In genomic region chr10:121315321-121316283, GRCm38 (mm10) we compare ENCODE assay signal across 9 mouse cellular contexts. TPM values are rescaled to one million over a fixed set of nuclear protein-coding genes. Genes with fewer than 3 reads are reported as not detected.
DNase-seq lines count a peak whose midpoint lies in the region; ATAC-seq and TF ChIP-seq lines count a peak whose summit lies in the region.
"Had no signal": no experiment of that assay in that cellular context is flagged by ENCODE, and none has a peak within 500 bp of the region (broad histone marks: within the 10 kb centered on the region; RNA-seq: fewer than 3 reads in every experiment).

No protein-coding gene starts in this region.

- H3K27me3 ChIP-seq in forebrain, embryonic 15.5 days, result peaks cover 5% of the 10 kb centered on the region; the same call in 1 of the 2 replicates
- peaks cover 8% of the 10 kb centered on the region for H3K27me3 ChIP-seq in intestine, embryonic 15.5 days (replicated peaks)
- 0 out of 2 replicates have a peak, but pooled peaks cover 6% of the 10 kb centered on the region for H3K27me3 ChIP-seq in neural tube, embryonic 12.5 days (replicated peaks)

- peak overlapping the region; percentile 17; the same call in 1 of the 2 replicates for H3K4me2 ChIP-seq in forebrain, embryonic 15.5 days (replicated peaks)
- H3K4me2 ChIP-seq in intestine, embryonic 15.5 days (replicated peaks), result peak overlapping the region; percentile 38
- peak overlapping the region; percentile 40 for H3K4me2 ChIP-seq in neural tube, embryonic 12.5 days (replicated peaks)

- 0 out of 2 replicates have a peak, but pooled peaks cover 8% of the 10 kb centered on the region for H3K4me1 ChIP-seq in forebrain, embryonic 15.5 days
- H3K4me1 ChIP-seq in intestine, embryonic 15.5 days (replicated peaks), result peaks cover under 1% of the 10 kb centered on the region; the same call in 1 of the 2 replicates
- H3K4me1 ChIP-seq in neural tube, embryonic 12.5 days, result peaks cover 9% of the 10 kb centered on the region; the same call in 1 of the 2 replicates

- H3K36me3 ChIP-seq in forebrain, embryonic 15.5 days, result no peaks in the 10 kb centered on the region
- no peaks in the 10 kb centered on the region for H3K36me3 ChIP-seq in intestine, embryonic 15.5 days
- H3K36me3 ChIP-seq in neural tube, embryonic 12.5 days, result no peaks in the 10 kb centered on the region
- H3K36me3 ChIP-seq: G1E had no signal

- DNase-seq in layer of hippocampus, adult 2 months (ENCODE audit: low spot score in 2 of 2), result no peak
- no peak for DNase-seq in layer of hippocampus, adult 11-12 months (ENCODE audit: low spot score)
- no peak for DNase-seq in urinary bladder, adult 18-20 months (ENCODE audit: low spot score in 2 of 2)
- DNase-seq in spleen, postnatal 4 days (ENCODE audit: low spot score in 2 of 2), result no peak
- DNase-seq in cerebellum, adult 8-10 months, result no peak

- no peak overlapping the region for H3K9ac ChIP-seq in forebrain, embryonic 15.5 days (replicated peaks)
- H3K9ac ChIP-seq in intestine, embryonic 15.5 days, result no peak overlapping the region
- H3K9ac ChIP-seq in neural tube, embryonic 12.5 days, result no peak overlapping the region

- no peak overlapping the region for H3K4me3 ChIP-seq in layer of hippocampus, adult 2 months
- H3K4me3 ChIP-seq in forebrain, embryonic 15.5 days, result no peak overlapping the region
- no peak overlapping the region for H3K4me3 ChIP-seq in intestine, embryonic 15.5 days (replicated peaks)
- H3K4me3 ChIP-seq in neural tube, embryonic 12.5 days, result no peak overlapping the region

- no peak for TF ChIP-seq CTCF in layer of hippocampus, adult 2 months (conservative IDR thresholded peaks at IDR 0.05)

- H3K9me3 ChIP-seq in forebrain, embryonic 15.5 days, result no peaks in the 10 kb centered on the region
- H3K9me3 ChIP-seq in intestine, embryonic 15.5 days, result no peaks in the 10 kb centered on the region
- H3K9me3 ChIP-seq in neural tube, embryonic 12.5 days, result no peaks in the 10 kb centered on the region

- 24% methylated on average over 27 of the region's 27 CpGs for WGBS in forebrain, embryonic 15.5 days
- 42% methylated on average over 27 of the region's 27 CpGs for WGBS in intestine, embryonic 15.5 days
- 24% methylated on average over 27 of the region's 27 CpGs for WGBS in neural tube, embryonic 12.5 days

- no peak for ATAC-seq in forebrain, embryonic 15.5 days (replicated peaks)
- ATAC-seq in intestine, embryonic 15.5 days, result no peak
- ATAC-seq in neural tube, embryonic 12.5 days (ENCODE audit: low FRiP score, low read depth), result no peak

- H3K27ac ChIP-seq in layer of hippocampus, adult 2 months, result peak overlapping the region; percentile 48; the same call in 1 of the 2 replicates
- no peak overlapping the region for H3K27ac ChIP-seq in forebrain, embryonic 15.5 days (replicated peaks)
- H3K27ac ChIP-seq in intestine, embryonic 15.5 days, result no peak overlapping the region
- H3K27ac ChIP-seq in neural tube, embryonic 12.5 days, result no peak overlapping the region

RNA-seq across cellular contexts. Expression of gene Tbc1d30, which starts 35.5 kb away (rescaled TPM):
- total RNA-seq in layer of hippocampus, adult 2 months (2021), result 10 to 100 TPM; 37.0 to 37.2 TPM
- polyA plus RNA-seq in forebrain, embryonic 15.5 days (2015; fragmentation: Nextera tagmentation; extraction: Ambion mirVana), result 8.5 and 9.1 TPM in 2 replicates
- 3.5 and 4.5 TPM in 2 replicates for polyA plus RNA-seq in intestine, embryonic 15.5 days (2015; fragmentation: Nextera tagmentation; extraction: Ambion mirVana)
- 8.1 and 9.0 TPM in 2 replicates for polyA plus RNA-seq in neural tube, embryonic 12.5 days (2016; fragmentation: Nextera tagmentation; extraction: Ambion mirVana)
- polyA plus RNA-seq: G1E had no signal

RNA-seq across cellular contexts. Expression of gene Gns, which starts 49.3 kb away (rescaled TPM):
- 10 to 100 TPM; 78.8 to 83.5 TPM for total RNA-seq in layer of hippocampus, adult 2 months (2021)
- 30.3 and 34.7 TPM in 2 replicates for polyA plus RNA-seq in forebrain, embryonic 15.5 days (2015; fragmentation: Nextera tagmentation; extraction: Ambion mirVana)
- 41.4 and 42.4 TPM in 2 replicates for polyA plus RNA-seq in intestine, embryonic 15.5 days (2015; fragmentation: Nextera tagmentation; extraction: Ambion mirVana)
- polyA plus RNA-seq in neural tube, embryonic 12.5 days (2016; fragmentation: Nextera tagmentation; extraction: Ambion mirVana), result 47.7 and 54.4 TPM in 2 replicates
